Mouse (Mus musculus) naive thymus-derived CD4-positive, alpha-beta T cell, adult 5 months (primary cell): ENCODE data around the gene Asb10. TPM values are rescaled to one million over a fixed set of nuclear protein-coding genes. Genes with fewer than 3 reads are reported as not detected.

Experiments
- polyA plus RNA-seq: library from polyadenylated mRNA; unstranded; fragments of 100-300 nt; shearing (Covaris generic); gene quantifications from one replicate; pipeline ENCODE4 v1.2.1, GENCODE M21; 2017

The Asb10 gene
- polyA plus RNA-seq: not detected

DNA sequence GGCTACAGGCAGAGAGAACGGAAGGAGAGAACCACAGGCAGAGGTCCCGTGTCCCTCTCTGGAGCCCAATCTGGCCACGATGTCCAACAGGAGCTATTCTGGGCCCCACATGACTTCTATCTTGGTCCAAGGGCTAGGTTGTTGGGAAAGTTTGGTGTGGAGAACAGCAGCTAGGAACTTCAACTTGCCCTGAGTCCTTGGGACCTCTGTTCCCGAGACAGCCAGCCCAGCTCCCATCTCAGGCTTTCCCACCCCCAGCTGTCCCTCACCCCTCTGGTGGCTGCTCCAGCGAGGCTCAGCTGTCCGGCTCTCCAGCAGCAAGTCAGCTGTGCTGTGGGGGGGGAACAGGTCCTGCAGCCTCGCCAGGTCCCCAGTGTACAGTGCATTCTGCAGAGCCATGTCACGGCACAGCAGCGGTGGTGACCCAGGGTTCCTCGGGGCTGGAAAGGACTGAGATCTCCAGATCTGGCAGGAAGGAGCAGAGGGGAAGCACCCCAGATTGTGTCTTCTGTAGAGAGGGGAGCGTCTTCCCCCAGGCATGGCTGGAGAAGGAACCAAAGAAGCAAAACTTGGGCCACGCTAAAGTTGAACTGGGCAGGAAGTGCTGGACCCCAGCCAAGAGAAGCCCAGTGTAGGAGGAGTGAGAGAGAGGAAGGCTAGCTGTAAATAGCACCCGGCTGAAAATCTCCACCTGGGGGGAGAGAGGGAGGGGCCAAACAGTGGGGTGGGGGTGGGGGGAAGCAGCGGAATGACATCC, at the start of gene Asb10:
Asb10 (minus strand) TSS at position 592 of the 757 bp plus-strand sequence.

DNA sequence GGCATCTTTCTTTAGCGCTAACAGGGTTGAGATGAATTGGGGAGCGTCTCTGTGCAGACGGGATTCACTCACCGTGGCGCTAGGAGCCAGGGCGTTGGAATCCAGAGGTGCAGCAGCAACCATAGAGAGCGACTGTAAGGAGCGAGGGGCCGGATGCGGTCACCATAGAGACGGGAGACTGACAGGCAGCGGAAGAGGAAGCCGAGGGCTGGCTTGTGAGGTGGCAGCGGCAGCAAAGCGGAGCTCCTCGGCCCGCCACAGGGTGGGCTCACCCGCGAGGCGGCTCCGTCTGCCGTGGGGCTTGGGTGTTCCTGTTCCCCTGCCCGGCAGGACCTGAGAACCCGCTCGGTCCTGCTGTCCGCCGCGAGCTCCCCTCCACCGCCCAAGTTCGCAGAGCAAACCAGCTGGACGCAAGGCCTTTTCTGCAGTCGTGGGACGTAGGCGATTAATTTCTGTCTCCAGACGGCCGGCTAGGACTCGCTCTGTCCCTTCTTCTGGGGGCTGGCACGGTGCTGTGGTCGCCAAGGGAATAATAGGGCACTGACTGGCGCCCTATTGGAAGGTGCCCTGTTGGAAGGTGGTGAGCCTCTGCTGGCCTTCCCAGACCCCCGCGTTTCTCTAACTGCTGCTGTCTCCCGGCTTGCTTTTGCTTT, 45.9 kb upstream of the Asb10 start, which contains the start of gene Chpf2:
Chpf2 (plus strand) TSS at position 195 of the 653 bp plus-strand sequence.

GRCm38 (mm10) chr5:24577183-24577929, 36.6 kb upstream of the Asb10 start, which contains the start of gene Abcf2:
Abcf2 (minus strand) TSS chr5:24577467.

GRCm38 (mm10) chr5:24556709-24557108, 15.9 kb upstream of the Asb10 start, which contains the start of gene 4931409K22Rik:
4931409K22Rik (minus strand) TSS chr5:24556809.

GRCm38 (mm10) chr5:24526889-24527230, 13.9 kb downstream of the Asb10 start, which contains the start of gene Gbx1:
Gbx1 (minus strand) TSS chr5:24527202.

Other genes with a start within 250 kb of the Asb10 start
- 5.1 TPM for gene Kcnh2, start 189.4 kb downstream of the Asb10 start, polyA plus RNA-seq
- not detected for gene Nos3, start 176.2 kb downstream of the Asb10 start, polyA plus RNA-seq
- 0.22 TPM for gene Atg9b, start 148.8 kb downstream of the Asb10 start, polyA plus RNA-seq
- gene Abcb8, start 147.3 kb downstream of the Asb10 start, polyA plus RNA-seq: 16.1 TPM
- not detected for gene Asic3, start 127.6 kb downstream of the Asb10 start, polyA plus RNA-seq
- 70.9 TPM for gene Cdk5, start 117.4 kb downstream of the Asb10 start, polyA plus RNA-seq
- 33.4 TPM for gene Slc4a2, start 117.1 kb downstream of the Asb10 start, polyA plus RNA-seq
- gene Fastk, start 95.7 kb downstream of the Asb10 start, polyA plus RNA-seq: 103 TPM
- 61.6 TPM for gene Tmub1, start 93.1 kb downstream of the Asb10 start, polyA plus RNA-seq
- 109 TPM for gene Agap3, start 88.8 kb downstream of the Asb10 start, polyA plus RNA-seq
- gene Gbx1, start 13.8 kb downstream of the Asb10 start, polyA plus RNA-seq: not detected
- gene 4931409K22Rik, start 15.8 kb upstream of the Asb10 start, polyA plus RNA-seq: not detected
- 104 TPM for gene Abcf2, start 36.5 kb upstream of the Asb10 start, polyA plus RNA-seq
- 25.5 TPM for gene Chpf2, start 45.8 kb upstream of the Asb10 start, polyA plus RNA-seq
- 0.90 TPM for gene Smarcd3, start 83.4 kb upstream of the Asb10 start, polyA plus RNA-seq
- 113 TPM for gene Nub1, start 144.6 kb upstream of the Asb10 start, polyA plus RNA-seq
- gene Wdr86, start 189.7 kb upstream of the Asb10 start, polyA plus RNA-seq: not detected
- not detected for gene Crygn, start 217.0 kb upstream of the Asb10 start, polyA plus RNA-seq